Mouse (Mus musculus) R1 (cell line): ENCODE measurements around the gene Olfr76.
"Not testable (repeated sequence)": the region's sequence is repeated elsewhere in the genome, so short reads cannot be mapped to it uniquely, and the experiment has no call there.

ENCODE experiments used
- DNase-seq: peaks from one replicate; pipeline ENCODE4 v3.0.0-alpha.2; 2018; ENCODE audit warnings: low read depth, low spot score

Gene Olfr76

GRCm38 (mm10) chr19:12123103-12123502 lies at the start of gene Olfr76:
TSS of gene Olfr76 (minus strand) at chr19:12123203.
- DNase-seq, result no peak

- DNase-seq, result not testable (repeated sequence)
Measured at GRCm38 (mm10) chr19:12170062-12170599, 47.1 kb upstream of the Olfr76 start, which contains the start of gene Olfr1555-ps1. TSS of gene Olfr1555-ps1 (minus strand) at chr19:12170112.

GRCm38 (mm10) chr19:12145452-12145851 lies 22.4 kb upstream of the Olfr76 start:
- no peak for DNase-seq

DNA sequence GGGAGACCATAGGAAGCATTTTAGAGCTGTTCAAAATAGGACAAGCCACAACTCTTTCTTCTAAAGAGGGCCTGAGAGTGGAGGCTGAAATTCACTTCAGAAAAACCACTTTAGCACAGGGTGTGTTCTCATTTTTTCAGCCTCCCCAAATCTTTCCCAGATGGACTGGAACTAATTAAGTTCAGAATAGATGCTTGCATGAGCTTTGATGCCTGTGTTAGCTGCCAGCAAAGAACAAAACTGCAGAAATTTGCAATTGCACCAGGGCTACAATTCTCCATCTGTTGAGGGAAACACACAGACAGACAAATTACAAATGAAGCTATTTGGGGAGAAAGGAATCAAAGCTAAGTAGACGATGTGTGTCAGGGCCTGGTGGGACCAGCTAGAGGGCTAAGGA lies 20.4 kb upstream of the Olfr76 start:
- DNase-seq, result no peak

DNA sequence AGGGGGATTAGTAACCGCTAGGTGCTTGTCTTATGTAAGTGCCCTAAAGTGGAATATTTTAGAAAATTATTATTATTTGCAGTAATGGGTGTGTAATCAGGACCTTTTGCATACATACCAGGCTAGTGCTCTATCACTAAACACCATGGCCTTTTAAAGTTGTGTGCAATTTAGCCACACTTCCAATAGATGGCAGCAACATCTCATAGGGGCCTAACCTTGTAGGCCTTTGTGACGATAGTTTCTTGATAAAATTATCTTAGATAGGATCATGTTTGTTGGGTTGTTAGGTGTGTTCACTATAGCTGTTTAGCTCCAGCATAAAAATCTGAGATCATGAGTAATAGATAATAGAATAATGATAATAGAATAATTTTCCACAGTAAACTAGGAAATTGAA lies 11.3 kb upstream of the Olfr76 start:
- DNase-seq, result peak; percentile 54

DNA sequence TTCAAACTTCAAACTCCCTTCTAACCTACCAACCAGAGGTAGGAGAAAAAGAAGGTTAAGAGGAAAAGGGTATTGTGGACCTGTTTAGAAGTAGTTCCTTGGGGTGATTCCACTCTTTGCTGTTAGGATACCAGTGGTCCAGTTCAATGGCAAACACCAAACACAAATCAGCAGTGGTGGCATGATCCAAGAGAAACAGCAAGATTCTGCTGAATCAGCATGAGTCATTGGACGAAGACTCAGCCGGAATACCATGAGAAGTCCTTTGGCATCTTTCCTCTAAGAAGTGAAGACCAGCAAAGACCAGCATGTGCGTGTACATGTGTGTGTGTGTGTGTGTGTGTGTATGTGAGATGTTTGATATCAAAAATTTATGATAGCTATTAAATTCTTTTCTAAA lies 6.5 kb downstream of the Olfr76 start:
- no peak for DNase-seq

DNA sequence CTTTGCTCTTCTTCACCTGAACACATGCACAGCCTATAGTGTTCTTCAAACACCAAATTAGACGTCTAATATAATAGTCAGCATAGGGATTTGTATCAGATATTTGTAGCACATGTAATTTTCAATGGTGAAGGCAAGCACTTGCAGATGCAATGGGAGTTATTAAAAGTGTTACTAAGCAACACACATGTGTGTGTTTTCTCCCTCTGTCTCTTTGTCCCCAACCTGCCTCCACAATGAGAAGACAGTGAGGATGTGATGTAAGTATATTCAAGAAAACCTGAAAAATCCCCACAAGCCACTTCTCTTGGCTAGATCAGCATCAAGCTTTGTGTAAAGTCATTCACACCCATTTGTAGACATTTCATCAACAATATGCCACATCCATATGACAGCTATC lies 7.2 kb downstream of the Olfr76 start, which contains the start of gene Olfr1428:
Gene Olfr1428 (minus strand): TSS at position 101 of the 400 bp plus-strand sequence.
- DNase-seq, result no peak

DNA sequence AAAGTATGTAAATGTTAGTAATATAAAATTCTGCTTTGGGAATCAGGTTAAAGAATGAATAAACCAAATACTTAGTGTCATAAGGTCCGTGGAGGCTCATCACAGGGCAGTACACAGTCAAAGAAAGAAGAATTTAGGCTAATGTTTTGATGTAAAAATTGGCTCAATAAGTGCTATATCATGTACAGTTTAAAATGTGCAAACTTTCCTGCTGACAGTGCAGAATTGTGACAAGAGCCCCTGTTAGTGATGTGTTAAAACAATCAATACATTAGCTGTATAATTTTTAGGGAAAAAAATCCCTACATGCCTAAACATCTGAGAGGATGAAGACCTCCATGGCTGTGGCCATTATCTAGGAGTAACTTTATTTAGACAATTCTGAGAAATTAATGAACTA lies 9.2 kb downstream of the Olfr76 start:
- no peak for DNase-seq

DNA sequence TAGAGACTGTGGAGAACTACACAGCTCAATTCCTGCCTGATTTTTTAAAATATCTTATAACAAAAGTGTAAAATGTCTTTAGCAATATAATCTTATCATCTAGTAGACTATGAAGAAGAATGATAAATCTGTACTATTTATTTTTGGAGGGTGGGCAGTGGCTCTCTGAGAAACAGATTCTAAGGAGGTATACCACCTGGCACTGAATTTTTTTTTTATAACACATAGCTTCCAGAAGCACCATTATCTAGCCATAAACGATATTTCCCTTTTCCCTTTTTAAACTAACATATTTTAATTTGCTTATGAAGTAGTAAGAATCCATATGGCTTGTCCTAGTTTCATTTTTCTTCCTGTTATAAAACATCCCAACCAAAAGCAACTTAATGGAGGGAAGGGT lies 18.5 kb downstream of the Olfr76 start:
- DNase-seq, result no peak

DNA sequence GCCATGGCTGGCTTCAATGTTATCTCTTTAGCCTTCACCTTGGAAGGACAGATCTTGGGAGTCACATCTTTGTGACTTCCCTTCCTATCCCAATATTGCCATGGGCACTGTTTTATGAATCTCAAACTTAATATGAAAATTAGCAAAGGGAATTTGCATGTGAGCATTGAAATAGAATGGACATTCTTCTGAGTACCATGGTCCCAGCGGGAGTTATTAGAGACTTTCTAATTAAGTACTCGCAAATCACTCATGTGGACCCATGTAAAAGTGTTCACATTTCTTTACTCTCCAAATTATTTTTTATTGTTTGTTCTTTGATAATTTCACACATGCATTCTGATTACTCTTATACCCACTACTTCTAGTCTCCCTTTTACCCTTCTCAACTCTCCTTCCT lies 19.8 kb downstream of the Olfr76 start, which contains the start of gene Olfr1427:
Gene Olfr1427 (minus strand): TSS at position 101 of the 400 bp plus-strand sequence.
- DNase-seq, result no peak

GRCm38 (mm10) chr19:12091913-12092312 lies 31.1 kb downstream of the Olfr76 start, which contains the start of gene Olfr1426:
TSS of gene Olfr1426 (minus strand) at chr19:12092013.
- no peak for DNase-seq

DNA sequence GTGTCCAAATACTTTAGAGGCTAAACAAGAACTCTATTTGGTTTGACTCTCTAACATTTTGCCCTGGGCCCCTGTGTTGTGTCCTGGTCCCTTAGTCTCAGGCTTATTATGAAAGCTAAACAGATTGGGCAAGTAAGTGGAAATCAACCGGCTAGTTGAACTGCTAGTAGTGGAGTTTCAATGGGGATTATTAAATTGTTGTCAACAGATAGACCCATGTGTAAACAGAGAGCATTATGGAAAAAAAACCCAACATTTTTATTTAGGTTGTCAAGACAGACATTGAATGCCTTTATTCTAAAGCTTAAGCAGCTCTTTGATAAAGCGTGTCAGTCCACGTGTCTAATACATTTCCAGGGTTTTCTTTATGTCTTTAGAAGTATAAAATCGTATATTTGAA lies 45.4 kb downstream of the Olfr76 start, which contains the start of gene Olfr1425:
Gene Olfr1425 (minus strand): TSS at position 101 of the 400 bp plus-strand sequence.
- not testable (repeated sequence) for DNase-seq

DNA sequence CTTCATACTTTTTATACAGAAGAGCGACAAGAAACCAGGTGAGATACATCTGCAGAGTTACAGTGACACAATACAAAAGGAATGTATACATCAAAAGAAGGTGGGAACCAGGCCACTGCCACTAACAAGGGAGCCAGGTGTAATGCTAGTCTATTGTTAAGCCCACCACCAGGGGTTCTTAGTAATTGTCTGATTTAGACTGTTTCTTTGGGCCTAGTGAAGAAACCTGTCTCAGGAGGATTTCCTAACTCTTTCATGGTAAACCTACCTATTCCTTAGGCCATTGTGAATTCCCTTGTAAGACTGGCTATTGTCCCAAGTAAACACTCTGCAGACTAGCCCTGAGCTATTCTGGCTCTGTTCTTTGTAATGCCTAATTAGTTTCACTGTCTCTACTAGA lies 53.5 kb downstream of the Olfr76 start:
- DNase-seq, result peak; percentile 98
